Mouse (Mus musculus): ENCODE data around the gene Pitx1. TPM values are rescaled to one million over a fixed set of nuclear protein-coding genes. Genes with fewer than 3 reads are reported as not detected.

The Pitx1 gene
- total RNA-seq, 2 experiments from 2014 or later, result not detected

- intact Hi-C loops (cut with DNase I), result no loop called here
- DNase-seq (ENCODE audit: low spot score in 2 of 2), result no peak
Measured at GRCm38 (mm10) chr13:55803973-55804372, 32.0 kb downstream of the Pitx1 start.

- no peak for DNase-seq (ENCODE audit: low spot score in 2 of 2)
- intact Hi-C loops (cut with DNase I), result no loop called here
Measured at GRCm38 (mm10) chr13:55801246-55801645, 34.7 kb downstream of the Pitx1 start.

DNA sequence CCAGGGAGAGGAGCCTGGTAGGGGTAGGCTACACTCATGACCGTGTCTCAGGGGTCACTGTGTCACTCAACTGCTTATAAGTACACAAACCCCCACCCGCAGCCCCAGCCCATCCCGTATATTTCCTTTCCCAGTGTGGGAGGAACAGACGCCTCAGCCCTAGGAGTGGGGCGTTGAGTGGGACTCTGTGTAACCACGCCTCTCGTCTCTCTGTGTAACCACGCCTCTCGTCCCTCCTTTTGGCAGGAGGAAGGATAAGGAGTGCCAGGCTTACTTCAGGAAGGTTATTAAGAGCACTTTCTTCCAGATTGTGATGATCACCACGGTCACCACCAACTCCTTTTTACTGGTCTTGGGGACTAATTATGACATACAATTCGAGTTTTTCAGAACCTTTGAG, 49.9 kb downstream of the Pitx1 start:
- intact Hi-C loops (cut with DNase I), result no loop called here
- no peak for DNase-seq (ENCODE audit: low spot score in 2 of 2)

DNA sequence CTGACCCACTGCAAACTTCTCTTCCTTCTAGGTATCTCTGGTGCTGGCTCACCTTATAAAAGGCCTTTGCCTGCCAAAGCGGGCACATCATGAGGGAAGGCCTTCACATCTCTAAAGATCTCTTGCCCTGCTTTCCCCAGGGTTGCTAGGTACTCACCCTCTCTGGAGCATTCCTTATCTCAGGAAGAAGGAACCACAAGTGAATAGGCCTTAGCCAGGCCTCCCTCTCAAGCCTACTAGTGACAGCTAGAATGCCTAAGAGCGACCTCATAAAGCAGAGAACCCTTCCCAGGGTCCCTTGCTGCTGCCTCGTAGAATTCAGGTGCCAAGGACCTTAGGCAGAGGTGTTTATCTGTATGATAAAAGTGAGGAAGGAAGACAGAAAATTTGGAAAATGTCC, 51.7 kb downstream of the Pitx1 start, which contains the start of gene Catsper3:
TSS of gene Catsper3 (plus strand) at position 301 of the 400 bp plus-strand sequence.
- intact Hi-C loops (cut with DNase I), result no loop called here
- DNase-seq (ENCODE audit: low spot score in 2 of 2), result no peak

- intact Hi-C loops (cut with DNase I), result no loop called here
Measured at GRCm38 (mm10) chr13:55775056-55775455, 60.9 kb downstream of the Pitx1 start.

More at GRCm38 (mm10) chr13:55775056-55775455, 60.9 kb downstream of the Pitx1 start:
- DNase-seq (ENCODE audit: low spot score in 2 of 2), result no peak

Other genes starting within 250 kb of the Pitx1 start
- 10 to 100 TPM; 22.9 to 25.5 TPM for gene B4galt7, start 236.3 kb downstream of the Pitx1 start, total RNA-seq (2021)
- 10 to 100 TPM; 40.7 to 45.9 TPM for gene Caml, start 213.2 kb downstream of the Pitx1 start, total RNA-seq (2021)
- 10 to 100 TPM; 39.9 to 44.0 TPM for gene Ddx46, start 201.2 kb downstream of the Pitx1 start, total RNA-seq (2021)
- gene B230219D22Rik, start 143.1 kb downstream of the Pitx1 start, total RNA-seq (2021), result 10 to 100 TPM; 81.0 to 85.9 TPM
- 10 to 100 TPM; 65.7 to 77.2 TPM for gene Txndc15, start 121.5 kb downstream of the Pitx1 start, total RNA-seq (2021)
- gene Pcbd2, start 108.8 kb downstream of the Pitx1 start, total RNA-seq (2021), result 10 to 100 TPM; 24.0 to 27.5 TPM
- gene Catsper3, start 51.6 kb downstream of the Pitx1 start, total RNA-seq (2021), result under 1 TPM; 0.34 to 0.53 TPM